Mouse (Mus musculus) gastrocnemius, postnatal 10 days (tissue): ENCODE results near the gene Batf. TPM values are rescaled to one million over a fixed set of nuclear protein-coding genes. Genes with fewer than 3 reads are reported as not detected.

Experiments
- DNase-seq: peaks from one replicate; pipeline ENCODE4 v3.0.0; 2021; ENCODE audit warnings: mixed read lengths
- microRNA-seq, 2 experiments: library from miRNA; unstranded; fragments of <30 nt; microRNA quantifications; one replicate each; pipeline ENCODE4 v1.2.0; 2021
- total RNA-seq, 2 experiments: library from RNA; stranded (reverse); gene quantifications; 2 replicates each; pipeline ENCODE4 v1.2.3; 2021

Batf gene
- total RNA-seq, 2 experiments from 2014 or later = 0.33 to 1.3 TPM

DNA sequence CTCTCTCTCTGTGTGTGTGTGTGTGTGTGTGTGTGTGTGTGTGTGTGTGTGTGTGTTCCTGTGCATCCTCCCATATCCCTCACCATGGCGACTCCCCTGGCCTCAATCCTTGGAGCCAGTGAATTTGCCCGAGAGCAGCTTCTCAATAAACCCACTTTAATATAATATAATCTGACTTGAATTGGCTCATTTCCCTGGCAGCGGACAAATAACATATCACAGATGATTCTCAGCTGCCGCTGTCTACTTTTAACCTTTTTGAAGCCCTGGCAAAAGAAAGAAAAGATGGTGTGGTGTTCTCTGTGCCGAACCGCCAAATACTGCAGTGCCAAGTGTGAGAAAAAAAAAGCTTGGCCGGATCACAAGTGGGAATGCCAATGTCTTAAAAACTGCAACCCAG, 41.7 kb downstream of the Batf start:
- DNase-seq = no peak

DNA sequence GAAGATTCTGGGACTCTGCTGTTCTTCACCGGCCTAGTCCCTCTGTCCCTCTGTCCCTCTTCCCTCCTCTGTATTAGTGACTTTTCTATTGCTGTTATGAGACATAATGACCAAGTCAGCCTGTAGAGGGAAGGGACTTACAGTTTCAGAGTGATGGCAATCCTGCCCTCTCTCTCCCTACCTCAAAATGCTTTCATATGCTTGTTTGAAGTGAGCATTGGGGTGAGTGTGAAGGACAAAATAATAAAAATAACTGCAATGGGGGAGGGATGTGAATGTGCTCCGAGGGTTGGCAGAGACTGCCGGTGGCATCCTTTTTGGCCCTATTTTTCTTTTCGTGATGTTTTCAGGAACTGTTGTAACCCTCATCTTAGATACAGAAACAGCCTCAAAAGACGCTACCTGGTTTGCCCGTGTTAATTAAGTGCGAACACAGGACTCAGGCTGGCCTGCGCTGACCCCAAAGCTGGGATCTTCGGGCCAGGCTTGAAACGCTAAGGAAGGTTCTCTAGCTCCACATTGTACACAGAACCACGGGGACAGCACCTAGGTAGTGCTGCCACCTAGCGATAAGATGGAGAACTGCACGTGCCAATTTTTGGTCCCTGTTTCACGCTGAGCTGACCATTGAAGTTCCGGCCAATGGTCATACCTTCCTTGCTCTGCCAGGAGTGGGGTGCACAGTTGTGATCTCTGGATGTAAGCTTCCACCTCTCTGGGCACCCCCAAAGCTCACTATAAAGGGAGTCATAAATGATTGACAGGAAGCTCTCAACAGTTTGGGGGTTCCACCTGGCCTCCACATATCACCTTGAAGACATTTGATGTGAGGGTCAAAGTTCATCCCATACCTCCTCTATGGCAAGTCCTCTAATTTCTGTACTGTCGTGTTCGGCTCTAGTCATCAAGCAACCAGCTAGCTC, 42.8 kb downstream of the Batf start:
- peak; percentile 72 for DNase-seq

DNA sequence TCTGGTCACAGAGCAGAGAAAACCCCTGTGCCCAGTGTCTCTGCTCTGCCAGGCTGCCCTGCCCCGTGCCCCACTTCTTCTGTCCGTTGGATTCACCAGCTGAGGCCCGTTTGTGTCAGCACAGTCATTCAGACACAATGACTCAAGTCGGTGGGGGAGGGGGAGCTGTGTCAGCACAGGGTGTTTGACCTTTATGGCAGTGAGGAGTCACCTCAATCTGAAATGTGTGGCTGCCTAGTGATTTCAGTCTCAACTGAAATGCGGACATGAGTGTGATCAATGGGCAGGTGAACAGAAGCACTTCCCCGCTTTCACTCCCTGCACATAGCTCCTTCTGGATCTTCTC, 43.4 kb downstream of the Batf start:
- DNase-seq = no peak

DNA sequence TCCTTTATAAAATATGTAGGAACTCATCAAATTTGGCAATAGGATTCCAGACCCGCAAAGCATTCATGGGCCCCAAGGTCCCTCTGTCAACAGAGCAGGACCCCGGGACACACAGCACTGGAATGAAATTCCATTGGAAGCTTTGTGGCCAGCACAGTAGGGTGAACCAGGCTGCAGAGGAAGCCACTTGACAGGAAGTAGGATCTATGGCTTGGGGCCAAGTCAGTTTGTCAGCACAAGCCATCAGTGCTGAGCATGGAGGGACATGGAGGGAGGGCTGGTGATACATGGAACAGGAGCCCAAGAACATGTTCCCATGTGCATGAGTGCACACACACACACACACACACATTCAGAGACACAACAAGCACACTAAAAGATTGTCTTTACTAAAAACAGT, 49.7 kb downstream of the Batf start:
- peak; percentile 18 for DNase-seq

DNA sequence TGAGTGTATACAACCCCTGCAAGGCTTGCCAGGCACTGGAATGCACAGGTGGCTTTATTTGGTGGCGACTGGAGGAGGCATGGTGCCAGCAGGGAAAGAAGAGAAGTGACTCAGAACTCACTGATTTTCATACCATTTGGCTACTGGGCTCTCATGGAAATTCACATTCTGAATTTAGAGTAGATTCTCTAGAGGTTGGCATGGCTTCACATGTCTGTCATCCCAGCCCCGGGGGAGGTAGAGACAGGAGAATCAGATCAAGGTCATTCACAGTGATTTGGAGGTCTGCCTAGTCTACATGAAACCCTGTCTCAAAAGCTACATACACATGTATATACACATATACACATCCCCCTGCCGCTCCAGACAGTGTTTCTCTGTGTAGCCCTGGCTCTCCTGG, 50.5 kb downstream of the Batf start:
- no peak for DNase-seq

DNA sequence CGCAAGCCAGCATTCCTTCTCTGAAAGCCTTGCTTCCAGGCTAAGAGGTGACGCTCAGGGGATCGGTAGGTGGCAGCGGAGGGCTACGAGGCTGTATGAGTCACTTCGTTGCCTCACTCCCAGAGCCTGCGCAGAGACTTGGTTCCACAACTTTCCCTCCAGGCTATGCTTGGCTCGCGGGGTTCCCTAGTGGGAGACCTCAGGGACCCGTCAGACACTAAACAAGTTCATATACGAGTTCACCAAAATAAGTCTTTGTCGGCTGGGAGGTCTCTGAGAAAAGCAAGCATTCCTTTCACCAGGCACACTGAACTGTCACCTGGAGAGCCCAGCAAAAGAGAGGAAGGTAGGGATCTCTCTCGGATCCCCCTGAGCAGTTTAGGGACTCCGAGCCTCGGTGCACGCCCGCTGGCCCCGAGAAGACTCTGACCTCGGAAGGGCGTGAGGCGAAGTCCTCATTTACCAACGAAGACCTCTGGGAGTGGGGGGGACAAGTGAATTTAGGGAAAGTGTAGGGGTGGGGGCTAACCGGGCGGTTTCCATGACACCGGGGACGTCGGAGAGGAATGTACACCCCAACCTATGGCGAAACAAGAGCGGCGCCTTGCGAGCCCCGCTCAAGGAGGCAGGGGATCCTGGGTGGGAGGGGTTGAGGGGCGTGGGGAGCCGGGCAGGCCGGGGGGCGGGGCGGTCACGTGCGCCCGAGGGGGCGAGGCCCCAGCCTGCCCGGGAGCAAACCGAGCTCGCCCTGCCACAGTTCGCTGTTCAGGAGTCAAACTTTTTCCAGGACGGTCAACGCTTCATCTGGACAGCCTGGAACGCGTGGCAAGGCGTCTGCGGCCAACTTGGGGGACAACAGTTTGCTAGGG, 59.6 kb downstream of the Batf start, which contains the start of gene Flvcr2:
Gene Flvcr2 (plus strand): TSS at position 713 of the 869 bp plus-strand sequence.
- DNase-seq = peak; percentile 76

DNA sequence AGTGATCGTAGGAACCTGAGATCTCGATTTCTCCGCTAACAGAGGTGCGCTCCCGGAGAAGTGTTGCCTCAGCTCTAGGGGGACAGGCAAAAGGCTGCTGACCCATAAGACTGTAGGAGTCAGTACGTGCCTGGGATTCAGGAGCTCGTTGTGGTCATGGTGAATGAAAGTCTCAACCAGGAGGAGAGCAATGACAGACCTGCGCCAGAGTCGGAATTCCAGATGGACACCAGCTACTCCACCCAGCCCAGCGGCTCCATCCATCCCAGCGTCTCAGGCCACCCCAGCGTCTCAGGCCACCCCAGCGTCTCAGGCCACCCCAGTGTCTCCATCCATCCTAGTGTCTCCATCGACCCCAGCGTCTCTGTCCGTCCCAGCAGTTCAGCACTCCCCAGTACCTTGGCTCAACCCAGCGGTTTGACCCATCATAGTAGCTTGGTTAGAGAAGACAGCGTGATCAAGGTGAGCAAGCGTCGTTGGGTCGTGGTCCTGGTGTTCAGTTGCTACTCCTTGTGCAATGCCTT, 60.3 kb downstream of the Batf start:
- no peak for DNase-seq

DNA sequence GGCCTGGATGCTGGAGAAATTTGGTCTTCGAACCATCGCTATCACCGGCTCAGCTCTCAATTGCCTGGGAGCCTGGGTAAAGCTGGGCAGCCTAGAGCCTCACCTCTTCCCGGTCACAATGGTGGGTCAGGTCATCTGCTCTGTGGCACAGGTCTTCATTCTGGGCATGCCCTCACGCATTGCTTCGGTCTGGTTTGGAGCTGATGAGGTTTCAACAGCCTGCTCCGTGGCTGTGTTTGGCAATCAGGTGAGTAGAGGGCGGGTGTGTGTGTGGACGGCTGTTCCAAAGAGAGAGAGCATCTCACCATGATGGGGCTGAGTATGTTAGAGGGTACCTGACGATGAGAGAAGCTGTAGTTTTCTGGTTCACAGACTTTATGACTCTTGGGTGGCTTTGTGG, 60.9 kb downstream of the Batf start:
- DNase-seq = no peak

DNA sequence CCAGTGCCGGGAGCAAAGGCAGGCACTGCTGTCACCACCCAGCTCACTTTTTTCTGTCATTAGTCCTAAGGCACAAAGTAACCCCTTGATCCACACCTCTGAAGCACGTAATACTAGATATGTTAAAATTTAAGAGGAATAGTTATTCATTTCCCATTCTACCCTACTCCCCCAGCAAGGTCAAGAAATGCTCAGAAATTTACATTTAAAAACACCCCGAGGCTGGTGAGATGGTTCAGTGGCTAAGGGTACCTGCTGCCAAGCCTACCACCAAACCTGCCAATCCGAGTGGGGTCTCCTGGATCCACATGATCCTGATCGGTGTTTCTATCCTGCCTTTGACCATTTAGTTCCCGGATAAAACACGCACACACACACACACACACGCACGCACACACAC, 63.4 kb downstream of the Batf start:
- no peak for DNase-seq

DNA sequence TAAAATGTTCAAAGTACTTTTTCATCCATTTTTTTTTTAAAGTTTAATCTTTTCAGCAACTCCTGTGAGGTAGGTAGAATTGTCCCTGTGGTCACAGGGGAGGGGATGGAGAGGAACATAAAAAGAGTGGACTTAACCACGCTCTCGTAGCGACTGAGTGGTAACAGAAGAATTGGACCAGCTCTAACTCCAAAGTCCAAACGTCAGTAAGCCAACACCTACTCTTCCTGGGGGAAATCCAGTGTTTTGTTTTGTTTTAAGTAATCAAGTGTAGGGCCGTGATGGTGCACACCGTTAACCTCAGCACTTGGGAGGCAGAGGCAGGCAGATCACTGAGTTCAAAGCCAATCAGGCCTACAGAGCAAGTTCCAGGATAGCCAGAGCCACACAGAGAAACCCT, 65.6 kb downstream of the Batf start:
- no peak for DNase-seq

DNA sequence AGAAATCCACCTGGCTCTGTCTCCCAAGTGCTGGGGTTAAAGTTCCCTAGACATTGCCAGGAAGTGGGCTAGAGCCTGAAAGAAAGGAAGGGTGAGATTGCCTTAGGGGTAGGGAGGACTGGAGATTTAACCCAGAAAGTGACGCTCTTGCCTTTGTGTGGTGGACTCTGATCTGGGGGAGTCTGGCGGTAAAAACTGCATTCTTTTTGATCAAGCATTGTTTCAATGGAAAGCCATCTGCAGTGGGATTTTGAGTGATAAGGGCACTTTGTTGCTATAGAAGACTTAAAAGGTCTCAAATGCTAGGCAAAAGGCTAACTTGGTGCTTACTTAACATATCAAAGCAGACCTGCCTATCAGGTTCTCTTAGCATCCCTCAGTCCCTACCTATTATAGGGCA, 66.8 kb downstream of the Batf start:
- DNase-seq = no peak

DNA sequence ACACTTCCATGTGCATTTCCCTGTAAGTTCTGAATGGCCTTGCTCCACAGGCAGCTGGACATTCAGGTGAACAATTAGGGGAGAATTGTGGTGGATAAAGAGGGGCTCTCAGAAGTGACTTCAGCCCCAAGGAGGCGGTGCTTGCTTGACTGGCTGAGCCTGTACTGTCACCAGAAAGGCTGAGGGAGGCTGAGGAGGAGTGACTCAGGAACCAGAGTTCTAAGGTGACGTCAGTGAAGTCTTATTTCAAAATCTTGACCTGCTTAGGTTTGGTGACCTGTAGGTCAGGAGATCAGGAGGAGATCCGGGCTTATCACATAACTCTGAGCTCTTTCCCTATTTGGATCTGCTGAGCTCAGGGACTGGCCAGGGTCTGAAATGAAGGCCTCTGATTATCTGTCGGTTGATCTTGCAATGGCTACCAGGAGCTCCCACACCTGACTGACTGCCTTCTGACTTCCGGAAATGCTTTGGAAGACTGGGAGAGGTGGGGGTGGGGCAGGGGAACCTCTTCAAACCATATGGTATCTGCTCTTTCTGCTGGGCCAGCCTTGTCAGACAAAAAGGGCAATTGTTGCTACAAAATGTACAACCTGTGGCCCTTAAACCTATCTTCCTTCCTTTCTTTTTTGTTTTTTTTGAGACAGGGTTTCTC, 68.3 kb downstream of the Batf start:
- DNase-seq = no peak

DNA sequence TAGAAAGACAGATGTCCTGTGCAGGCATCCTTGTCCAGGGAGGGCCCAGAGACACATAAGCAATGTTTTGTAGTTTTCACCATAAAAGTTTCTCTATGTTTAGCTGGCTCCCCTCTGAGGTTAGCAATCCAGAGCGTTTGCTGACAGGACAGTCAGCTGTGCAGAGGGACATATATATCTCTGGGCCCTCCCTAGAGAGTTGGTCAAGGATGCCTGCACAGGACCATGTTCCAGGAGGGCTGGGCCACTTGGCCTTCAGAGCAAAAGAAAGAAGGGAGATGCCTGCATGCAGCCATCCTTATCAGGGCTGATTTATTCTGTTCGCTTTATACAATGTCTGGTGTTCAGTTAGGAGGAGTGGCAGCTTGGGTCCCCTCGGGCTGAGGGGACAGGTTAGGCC, 70.0 kb downstream of the Batf start:
- DNase-seq = no peak

DNA sequence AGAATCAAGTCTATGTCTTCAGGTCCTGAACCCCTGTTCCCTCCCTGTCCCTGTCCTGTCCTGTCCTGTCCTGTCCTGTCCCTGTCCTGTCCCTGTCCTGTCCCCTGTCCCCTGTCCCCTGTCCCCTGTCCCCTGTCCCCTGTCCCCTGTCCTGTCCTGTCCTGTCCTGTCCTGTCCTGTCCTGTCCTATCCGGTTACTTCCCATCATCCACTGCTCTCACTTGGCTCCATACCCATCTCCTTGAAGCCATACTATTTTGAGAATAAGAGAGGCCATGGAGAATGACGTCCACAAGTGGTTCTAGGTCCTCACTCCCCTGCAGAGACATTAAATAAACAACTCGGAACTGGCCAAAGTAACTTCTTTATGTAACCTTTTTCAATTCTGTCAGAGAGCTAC, 70.6 kb downstream of the Batf start:
- DNase-seq = no peak

Small RNA genes lying within 50 kb of the gene (microRNA-seq; reads per million reads assigned to microRNA genes)
- 0 reads per million in 2 experiments for gene Gm47285

Other genes starting within 250 kb of the Batf start
- 10 to 100 TPM in 1 of 2 experiments, 1 to 10 TPM in 1; 4.3 to 15.2 TPM for gene Fos, start 212.8 kb upstream of the Batf start, total RNA-seq
- gene Jdp2, start 87.6 kb upstream of the Batf start, total RNA-seq = 10 to 100 TPM; 15.2 to 17.1 TPM
- gene Flvcr2, start 59.9 kb downstream of the Batf start, total RNA-seq = 1 to 10 TPM; 4.3 to 5.4 TPM
- 10 to 100 TPM; 10.1 to 11.8 TPM for gene Erg28, start 137.9 kb downstream of the Batf start, total RNA-seq
- 10 to 100 TPM in 1 of 2 experiments, 1 to 10 TPM in 1; 9.9 to 12.7 TPM for gene Ttll5, start 138.0 kb downstream of the Batf start, total RNA-seq